Mouse (Mus musculus) G1E (cell line): ENCODE measurements around the gene Polr3gl.

Source experiments
- CTCF ChIP-seq: IDR thresholded peaks from 2 replicates; pipeline ENCODE4 v1.5.1; 2012; ENCODE audit warnings: low read depth, low read length, inconsistent platforms, mixed read lengths
- GATA1 ChIP-seq: IDR thresholded peaks from 2 replicates; pipeline ENCODE4 v1.6.1; 2012; ENCODE audit warnings: borderline replicate concordance, low read length, inconsistent platforms, mixed read lengths
- TAL1 ChIP-seq: conservative IDR thresholded peaks from 2 replicates; pipeline ENCODE4 v1.6.1; 2012; ENCODE audit warnings: low read depth, low read length, inconsistent platforms, mixed read lengths

DNA sequence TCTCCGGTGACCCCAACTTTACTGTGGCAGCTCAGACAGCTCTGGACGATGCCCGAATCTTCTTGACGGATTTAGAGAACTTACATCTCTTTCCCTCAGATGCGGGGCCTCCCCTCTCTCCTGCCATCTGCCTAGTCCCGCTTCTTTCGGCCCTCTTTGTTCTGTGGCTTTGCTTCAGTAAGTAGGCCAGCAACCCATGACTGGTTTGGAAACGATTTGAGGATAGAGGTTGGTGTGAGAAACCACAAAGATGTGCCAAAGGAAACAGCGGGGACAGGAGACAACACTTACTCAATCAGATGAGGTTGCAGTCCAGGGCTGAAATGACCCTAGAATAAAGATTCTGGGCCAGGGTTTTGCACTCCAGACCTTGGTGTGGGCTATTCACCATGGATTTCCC lies 65.5 kb downstream of the Polr3gl start:
- no peak for TF ChIP-seq CTCF
- TF ChIP-seq TAL1, result no peak
- no peak for TF ChIP-seq GATA1
